Mouse (Mus musculus) frontal cortex, postnatal 25 days (tissue): Measurements from ENCODE around the gene Hfm1.

Experiments
- DNase-seq, 2 experiments: peaks; one replicate each; pipeline ENCODE4 v3.0.0; 2022; ENCODE audit warnings: low spot score in 2 of 2

Hfm1 gene

DNA sequence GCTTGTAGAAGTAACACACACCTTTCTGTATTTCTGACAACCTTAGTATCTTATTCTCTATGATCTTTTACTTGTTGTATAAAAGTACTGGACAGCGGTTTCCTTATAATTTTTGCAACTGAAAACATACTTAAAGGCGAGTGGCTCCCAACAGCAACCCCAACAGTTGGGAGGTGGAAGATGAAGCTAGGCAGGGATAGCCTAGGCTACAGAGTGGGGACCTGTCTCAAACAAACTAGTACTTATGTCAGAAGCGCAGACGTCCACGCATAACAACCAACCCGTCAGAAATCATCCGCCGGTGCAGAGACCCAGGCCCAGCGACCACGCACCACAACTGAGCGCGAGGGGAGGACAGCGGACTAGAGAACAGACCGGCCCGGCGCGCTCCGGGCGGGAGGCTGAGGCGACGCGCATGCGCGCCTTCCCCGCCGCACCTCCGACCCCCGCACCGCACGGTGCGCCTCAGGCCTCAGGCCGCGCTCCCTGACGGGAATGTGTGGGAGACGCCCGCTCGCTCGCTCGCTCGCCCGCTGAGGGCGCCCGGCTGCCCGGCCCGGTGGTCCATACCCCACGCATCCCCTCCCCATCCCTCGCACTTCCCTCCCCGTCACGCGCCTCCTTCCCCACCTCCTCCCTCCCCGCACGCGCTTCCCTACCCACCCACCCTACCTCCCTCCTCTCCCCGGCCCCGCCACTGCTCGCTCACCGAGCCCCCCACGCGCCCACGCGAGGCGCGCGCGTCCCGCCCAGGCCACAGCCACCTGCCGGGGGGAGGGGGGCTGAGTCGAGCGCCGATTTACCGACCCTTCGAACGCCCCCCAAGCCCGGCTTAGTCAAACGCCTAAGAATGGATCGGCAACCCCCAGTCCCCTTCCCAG lies at the start of gene Hfm1:
Gene Hfm1 (minus strand): TSS at position 834 of the 881 bp plus-strand sequence.
- peak; percentile 40 to 49 for DNase-seq

DNA sequence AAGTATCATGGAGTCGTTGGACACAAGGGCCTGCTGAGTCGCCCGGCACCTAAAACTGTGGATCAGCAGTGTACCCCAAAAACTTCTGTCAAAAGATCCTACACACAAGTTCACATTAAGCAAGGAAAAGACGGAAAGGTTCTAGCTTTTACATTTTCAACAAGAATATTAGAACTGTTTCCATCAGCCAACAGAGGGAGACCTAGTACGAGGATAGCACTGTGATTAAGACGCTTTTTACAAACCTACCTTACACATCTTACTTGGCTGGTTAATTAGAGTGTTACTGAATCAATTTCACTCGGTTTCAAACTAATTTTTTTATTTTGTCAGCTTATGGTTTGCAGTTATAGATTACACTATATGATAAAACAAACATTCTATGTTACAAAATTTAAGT lies 47.8 kb upstream of the Hfm1 start:
- no peak for DNase-seq

DNA sequence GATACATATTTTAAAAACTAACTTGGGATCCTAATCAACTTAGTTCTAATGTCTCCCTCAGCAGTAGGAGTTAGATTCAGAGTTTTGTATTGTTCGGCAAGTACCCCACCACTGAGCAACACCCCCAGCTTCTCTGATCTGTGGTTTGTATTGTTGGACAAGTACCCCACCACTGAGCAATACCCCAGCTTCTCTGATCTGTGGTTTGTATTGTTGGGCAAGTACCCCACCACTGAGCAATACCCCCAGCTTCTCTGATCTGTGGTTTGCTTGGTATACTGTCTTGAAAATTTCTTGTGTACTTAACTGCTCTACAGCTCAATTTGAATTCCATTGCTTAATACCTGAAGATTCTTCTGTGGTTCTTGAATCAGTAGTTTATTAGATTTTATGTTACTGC lies 41.5 kb upstream of the Hfm1 start:
- no peak for DNase-seq

DNA sequence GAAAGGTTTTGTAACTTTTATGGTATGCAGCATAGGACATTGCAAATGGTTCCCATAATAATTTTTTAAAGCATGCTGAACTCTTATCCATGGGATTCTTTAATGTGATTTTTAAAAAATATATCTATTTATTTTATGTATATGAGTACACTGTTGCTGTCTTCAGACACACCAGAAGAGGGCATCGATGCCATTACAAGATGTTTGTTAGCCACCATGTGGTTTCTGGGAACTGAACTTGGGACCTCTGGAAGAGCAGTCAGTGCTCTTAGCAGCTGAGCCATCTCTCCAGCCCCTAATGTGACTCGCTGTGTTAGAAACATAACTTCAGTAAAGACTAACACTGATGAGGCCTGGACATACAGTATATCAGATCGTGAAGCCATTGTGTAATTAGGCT lies 40.3 kb upstream of the Hfm1 start:
- DNase-seq: no peak

DNA sequence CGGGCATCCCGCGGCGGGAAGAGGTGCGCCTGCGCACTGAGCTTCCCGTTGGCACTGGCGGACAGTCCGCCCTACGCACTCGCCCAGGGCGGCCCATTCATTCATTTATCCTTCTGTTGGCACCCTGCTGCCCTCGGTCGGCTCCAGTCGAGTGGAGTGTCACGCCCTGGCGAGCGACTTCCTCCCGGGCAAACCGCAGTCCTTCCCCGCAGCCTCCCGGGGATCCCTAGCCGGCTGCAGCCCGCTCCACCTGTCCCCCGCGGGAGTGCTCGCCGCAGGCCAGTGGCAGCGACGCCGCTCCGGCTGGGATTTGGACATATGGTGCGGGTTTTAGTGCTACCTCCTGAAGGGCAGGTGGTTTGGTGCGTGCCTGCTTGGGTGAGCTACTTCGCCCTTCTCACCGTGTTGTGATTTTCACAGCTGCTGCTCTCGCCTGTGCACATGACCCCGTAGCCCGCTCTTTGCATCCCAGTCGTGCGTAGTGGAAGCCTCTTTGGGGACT lies 38.4 kb upstream of the Hfm1 start:
- DNase-seq: no peak

DNA sequence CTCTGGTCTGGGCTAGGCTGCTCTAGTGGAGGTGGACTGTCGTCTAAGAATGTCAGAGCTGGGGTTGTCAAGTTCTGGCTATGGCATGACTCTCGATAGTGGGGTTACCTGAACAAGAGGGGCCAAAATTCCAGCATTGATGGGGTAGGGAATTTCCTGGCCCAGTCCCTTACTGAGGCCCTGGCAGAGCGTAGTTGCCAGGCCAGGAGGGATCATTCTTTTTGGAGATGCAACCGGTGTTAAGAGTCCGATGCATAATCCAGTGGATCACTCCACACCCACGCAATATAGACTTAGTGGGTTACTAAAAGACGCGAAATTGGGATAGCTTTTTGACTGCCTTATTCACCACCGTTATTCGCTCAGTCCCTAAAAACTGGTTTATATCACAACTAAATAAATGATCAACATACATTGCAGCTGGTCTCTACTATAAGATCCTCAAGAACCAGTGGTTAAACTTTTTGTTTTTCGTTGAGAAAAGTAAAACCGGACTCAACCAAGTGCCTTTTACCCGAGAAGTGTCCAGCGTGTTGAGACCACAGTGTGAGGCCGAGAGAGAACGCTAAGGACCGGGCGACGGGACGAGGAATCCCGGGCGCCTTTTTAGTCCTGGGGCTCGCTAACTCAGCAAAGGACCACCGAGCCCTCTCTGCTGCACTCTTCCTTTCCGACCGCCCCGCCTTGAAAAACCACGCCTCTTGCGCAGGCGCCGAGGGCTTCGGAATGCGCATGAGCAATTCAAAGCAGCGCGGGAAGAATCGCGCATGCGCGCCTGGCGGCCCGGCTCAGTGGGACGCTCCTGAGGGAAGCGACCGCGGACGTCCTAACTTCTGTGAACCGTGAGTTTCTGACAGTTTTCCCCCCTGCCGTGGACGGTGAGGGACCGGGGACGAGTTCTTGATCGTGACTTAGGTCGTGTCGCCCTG lies 37.7 kb upstream of the Hfm1 start, which contains the start of gene Cdc7:
Gene Cdc7 (plus strand): TSS at position 739 of the 929 bp plus-strand sequence.
- peak; percentile 85 to 90 for DNase-seq

DNA sequence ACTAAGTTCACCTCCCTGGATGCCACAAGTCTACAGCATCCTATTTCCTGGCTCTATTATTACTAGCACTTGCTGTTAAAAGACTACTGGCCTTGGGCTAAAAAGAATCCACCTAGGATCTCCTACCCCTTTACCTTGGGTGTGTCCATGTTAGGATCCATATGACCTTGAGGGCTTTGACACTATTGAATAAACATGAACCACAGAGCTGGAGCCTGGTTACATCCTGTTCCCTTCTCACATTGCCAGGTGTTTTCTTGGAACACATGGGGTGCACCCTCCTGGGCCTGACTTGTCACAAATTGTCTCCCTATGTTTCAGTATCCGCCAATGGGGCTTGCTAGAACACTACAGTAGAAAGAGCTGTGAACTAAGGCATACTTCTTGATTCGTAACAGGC lies 34.3 kb upstream of the Hfm1 start:
- DNase-seq: no peak

DNA sequence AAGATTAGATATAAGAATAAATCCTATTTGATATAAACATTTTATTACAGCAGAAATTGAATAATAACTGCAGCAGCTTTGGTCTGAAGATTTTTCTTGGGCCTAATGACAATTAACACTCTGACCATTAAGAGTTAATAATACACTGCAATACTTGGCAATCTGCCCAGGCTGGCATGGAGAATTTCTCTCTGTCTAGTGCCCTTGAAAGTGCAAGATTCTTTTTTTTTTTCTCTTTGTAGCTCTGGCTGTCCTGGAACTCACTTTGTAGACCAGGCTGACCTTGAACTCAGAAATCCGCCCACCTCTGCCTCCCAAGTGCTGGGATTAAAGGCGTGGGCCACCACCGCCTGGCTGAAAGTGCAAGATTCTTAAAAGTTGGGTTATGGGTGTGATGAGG lies 32.9 kb upstream of the Hfm1 start:
- no peak for DNase-seq

DNA sequence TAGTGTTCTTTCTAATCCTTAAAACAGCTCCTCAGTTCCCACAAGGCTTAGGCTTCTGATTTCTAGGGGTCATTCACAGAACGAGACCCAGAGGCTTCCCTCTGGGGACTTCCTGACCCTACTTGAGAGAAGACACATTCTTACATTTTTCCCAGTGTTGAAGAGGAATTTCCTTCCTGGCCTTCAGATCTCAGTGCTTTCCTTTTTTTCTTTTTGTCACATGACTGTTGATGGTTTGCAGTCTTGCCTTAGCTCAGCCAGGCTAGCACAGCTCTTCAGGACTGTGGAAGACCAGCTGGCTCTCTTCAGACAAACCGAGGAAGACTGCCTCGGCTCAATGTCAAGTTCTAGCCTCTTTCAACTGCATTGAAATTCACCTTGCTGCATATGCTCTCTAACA lies 30.3 kb upstream of the Hfm1 start:
- DNase-seq: no peak

- DNase-seq: no peak
Observed at GRCm38 (mm10) chr5:106948683-106949082, 22.6 kb upstream of the Hfm1 start.

GRCm38 (mm10) chr5:106946342-106946741 lies 20.2 kb upstream of the Hfm1 start:
- no peak for DNase-seq

DNA sequence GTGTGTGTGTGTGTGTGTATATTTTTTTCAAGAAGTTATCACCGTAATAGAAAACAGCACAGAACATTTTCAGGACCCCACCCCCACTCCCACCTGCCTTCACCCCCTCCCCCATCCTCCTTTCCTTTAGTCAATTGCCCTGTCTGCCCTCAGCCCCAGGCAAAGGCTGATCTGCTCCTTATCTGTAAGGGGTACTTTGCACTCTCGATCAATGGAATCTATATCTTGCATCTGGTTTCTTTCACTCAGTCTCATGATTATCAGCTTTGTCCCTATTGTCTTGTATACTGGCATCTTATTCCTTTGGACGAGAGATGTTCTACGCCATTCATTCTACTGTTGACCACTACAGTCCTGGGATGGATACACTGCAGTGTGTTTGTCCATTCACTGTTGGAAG lies 1.9 kb upstream of the Hfm1 start:
- no peak for DNase-seq

DNA sequence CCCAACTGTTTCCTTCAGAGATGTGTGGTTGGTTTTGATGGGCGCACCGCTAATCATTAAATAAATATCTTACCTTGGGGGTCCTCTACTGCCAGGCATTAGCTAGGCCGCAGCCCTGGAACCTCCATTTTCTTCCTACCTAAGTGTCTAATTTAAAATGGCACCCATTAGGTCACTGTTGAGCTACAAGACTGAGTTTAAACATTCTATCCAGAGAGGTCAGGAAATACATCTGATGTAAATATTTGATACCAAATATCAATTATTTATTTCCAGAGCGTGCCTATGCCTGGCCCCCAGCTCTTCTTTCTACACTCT lies 207 bp upstream of the Hfm1 start:
- no peak for DNase-seq

- DNase-seq: no peak
Observed at GRCm38 (mm10) chr5:106919315-106919714, 6.8 kb downstream of the Hfm1 start.

- no peak for DNase-seq
Observed at GRCm38 (mm10) chr5:106896879-106897278, 29.2 kb downstream of the Hfm1 start.

GRCm38 (mm10) chr5:106891773-106892172 lies 34.3 kb downstream of the Hfm1 start:
- DNase-seq: no peak

DNA sequence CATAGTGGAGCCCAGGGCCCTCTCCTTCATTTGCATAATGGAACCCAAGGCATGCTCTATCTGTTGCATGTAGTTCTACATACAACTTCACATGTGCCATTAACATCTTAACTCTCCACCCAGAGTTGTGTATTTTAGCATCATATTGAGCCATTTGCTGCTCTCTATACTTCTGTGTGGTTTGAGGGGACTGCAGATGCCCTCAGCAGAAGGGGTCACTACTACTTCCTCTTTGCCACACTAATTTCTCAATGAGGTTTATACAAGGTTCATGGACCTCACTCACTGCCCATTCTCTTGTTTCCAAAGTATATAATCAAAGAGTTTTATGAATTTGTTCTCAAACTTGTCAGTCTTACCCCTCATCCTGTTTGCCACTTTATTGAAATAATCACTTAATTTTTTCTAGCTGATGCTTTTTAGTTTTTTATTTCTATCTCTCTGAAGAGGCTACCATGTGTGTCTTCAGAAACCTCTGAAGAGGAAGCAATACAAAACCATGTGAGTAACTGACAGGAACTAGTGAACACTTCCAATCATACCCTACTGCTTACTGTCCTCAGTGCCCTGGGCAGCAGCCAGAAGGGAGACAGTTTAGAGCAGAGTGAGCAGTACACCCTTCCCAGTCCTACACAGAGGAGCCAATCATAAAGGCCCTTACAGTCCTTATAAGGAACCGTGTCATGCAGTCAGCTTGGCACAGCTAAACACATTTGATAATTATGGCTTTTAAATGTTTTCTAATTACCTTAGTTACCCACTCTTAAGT lies 38.6 kb downstream of the Hfm1 start:
- DNase-seq: no peak

- no peak for DNase-seq
Observed at GRCm38 (mm10) chr5:106885517-106885916, 40.6 kb downstream of the Hfm1 start.

- DNase-seq: no peak
Observed at GRCm38 (mm10) chr5:106876438-106876837, 49.7 kb downstream of the Hfm1 start.

- peak; percentile 52 to 58 for DNase-seq
Observed at GRCm38 (mm10) chr5:106860415-106860814, 65.7 kb downstream of the Hfm1 start.

- DNase-seq: no peak
Observed at GRCm38 (mm10) chr5:106853284-106853683, 72.8 kb downstream of the Hfm1 start.

- no peak for DNase-seq
Observed at GRCm38 (mm10) chr5:106847045-106847444, 79.1 kb downstream of the Hfm1 start.
